Mouse (Mus musculus) lung, postnatal 25 days (tissue): ENCODE data around the gene Ldlrad3.
A peak's percentile ranks its signal among the peaks of the same experiment; 100 is the strongest.

Experiments used
- DNase-seq: peaks from one replicate; pipeline ENCODE4 v3.0.0; 2022; ENCODE audit warnings: low spot score

The Ldlrad3 gene

DNA sequence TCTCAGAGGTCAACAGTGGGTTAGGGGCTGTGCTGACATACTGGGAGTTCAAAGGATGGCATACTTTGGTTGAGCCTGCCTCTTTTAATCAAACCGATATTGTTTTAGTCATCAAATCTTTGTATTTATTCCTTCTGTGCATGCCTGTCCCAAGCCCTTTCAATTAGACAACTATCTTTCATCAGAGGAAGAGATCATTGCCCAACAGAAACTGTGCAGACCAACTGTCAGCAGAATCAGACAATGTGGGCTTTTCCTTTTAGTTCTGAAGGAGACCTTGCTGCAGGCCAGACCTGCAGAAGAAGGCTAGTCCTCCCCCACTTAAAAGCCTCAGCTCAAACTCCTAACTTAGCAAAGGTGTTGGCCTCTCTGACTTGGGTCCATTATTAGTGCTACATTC lies 41.9 kb downstream of the Ldlrad3 start:
- DNase-seq = no peak

DNA sequence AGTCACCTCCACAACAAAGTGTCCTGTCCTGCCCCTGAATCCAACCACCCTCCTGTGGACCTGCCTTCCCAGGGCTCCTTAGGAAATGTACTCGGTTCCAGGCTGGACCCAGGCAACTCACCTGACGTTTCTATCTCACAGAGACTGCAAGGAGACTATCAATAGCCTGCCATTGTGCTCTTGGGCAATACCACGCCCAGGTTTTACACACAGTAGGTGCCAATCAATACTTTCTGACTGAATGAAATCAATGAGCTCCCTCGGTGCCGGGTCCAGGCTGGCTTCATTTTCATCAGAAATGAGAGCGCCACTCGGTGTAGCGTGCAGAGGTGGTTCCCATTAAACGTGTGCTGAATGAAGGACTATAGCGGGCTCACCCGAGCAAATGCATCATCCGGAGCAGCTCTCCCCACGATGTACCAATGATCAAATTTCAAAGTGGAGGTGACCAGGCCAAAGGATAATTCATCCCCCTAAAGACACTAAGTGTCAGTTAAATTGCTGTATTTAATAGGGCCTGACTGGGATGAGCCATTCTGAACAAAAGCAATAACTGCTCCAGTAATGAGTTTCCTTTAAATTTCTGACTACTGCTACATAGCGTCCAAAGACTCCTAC lies 43.4 kb downstream of the Ldlrad3 start:
- DNase-seq = no peak

DNA sequence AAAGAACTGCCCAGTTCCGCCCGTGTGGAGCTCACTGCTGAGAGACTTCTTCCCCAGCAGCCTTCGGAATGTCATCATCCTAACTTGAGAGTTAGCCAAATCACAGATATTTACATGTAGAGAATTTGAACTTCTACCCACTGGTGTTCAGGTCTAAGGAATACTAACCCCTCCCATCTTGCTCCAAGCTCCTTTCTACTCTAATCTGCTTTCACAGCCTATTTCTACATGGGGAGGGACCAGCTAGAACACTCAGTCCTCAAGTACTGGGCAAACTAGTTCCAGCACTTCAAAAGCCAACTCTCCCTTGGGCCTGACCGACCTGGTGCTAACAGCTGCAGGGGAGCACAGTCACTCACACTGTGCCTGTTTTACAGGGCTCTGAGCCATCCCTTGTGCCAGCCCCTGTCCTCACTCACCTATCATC lies 44.0 kb downstream of the Ldlrad3 start:
- DNase-seq = peak; percentile 87

DNA sequence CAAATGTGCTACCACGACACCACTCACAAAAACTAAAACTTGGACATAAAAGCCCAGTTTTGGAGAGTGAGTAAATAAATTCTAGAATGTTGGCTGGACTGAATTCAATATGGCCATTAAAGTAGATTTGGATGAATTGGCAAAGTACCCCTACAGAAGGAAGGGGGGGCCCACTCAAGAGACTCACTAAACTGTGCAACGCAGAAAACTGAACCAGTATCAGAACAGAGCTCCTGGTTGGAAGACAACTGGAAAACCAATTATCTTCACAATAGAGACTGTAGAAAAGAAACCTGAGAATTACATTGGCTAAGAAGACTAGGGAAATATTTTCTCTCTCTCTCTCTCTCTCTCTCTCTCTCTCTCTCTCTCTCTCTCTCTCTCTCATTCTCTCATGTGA lies 45.0 kb downstream of the Ldlrad3 start:
- no peak for DNase-seq

DNA sequence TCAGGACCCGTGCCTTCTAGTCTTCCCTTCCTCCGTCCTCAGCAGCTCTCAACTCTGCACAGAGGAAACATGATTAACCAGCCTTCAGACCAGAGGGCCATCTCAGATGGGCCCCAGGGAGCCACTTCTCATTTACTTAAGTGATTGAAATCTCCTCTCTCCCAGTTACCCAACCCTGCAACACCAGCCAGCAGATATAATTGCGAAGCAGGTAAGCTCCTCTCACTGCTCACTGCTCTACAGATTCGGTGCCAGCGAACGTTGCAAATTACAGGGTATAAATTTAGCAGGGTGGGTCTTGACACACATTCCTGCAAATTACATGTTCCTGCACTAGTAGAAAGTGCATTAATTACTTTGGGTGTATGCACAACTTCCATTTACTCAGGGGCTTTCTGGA lies 48.3 kb downstream of the Ldlrad3 start:
- no peak for DNase-seq

DNA sequence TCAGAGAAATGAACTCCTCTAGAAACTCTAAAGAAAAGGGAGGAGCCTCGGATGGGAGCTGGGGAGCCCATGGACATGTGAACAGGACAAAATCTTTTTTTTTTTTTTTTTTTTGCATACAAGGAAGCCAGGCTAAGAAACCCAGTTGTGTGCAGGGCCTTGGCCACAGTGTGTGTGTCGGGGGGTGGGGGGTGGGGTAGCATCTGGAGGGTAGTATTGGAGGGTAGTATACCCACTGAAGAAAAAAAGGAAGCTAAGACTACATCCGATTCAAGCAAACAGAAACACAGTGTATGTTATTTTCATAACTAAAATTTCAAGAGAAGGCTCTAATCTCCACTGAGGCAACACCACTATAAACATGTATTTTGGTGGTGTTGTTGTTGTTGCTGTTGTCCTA lies 50.0 kb downstream of the Ldlrad3 start:
- no peak for DNase-seq

DNA sequence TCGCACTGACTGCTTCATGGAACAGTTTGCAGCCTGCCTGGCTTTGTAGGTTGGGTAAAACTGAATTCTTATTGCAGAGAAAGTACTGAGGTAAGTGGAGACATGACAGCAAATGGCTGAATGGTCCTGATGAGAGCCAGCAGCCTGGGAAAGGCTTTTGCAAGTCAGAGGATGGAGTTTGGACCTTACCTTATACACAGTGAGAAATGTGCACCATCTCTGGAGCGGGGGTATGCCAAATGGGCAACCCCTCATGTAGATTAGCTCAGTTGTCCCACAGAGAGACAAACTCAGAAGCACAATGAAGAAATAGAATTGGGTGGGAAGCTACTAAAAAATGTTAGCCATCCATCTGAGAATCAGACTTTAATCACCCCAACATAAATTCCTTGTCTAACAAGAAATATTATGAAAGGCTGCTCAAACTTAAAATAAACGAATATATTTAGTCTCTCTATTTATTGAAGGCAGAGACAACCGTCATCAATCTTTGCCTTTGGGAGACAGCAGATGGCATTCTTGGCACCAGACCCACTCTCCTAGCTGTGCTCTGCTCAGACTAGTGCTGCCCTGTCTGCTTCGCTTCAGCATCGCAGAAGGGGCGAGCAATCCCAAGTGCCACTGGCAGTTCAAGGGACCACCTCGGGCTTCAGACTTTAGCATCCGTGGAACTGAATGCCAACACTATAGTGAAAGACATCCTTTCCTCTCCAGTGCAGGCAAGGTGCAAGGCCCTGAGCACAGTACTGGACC lies 51.5 kb downstream of the Ldlrad3 start:
- DNase-seq = no peak

DNA sequence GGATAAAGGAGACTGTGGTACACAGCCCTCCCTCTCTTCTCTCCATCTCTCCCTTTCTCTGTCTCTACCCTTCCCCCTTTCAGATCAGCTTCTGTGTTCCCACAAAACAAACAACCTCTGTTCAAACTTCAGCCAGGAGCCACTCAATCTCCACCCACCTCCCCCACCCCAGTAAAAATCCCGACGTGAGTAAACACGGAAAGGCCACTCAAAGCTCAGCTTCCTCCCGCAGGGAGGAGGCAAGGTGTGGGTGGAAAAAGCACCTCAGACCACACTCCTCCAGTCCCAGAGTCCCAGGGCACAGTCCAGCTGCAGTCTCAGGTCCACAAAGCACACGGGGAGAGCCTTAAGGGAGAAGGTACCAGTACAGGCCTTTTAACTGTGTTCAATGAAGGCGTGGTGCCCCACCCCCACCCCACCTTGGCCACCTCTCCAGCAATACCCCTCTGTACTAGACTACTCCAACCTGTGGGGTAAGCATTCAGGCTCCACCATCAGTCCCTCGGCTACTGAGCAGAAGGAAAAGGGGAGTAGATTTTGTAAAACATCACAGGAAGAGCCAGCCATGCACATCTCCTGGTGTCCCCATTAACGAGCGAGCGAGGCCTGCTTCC lies 53.1 kb downstream of the Ldlrad3 start:
- DNase-seq = peak; percentile 54

DNA sequence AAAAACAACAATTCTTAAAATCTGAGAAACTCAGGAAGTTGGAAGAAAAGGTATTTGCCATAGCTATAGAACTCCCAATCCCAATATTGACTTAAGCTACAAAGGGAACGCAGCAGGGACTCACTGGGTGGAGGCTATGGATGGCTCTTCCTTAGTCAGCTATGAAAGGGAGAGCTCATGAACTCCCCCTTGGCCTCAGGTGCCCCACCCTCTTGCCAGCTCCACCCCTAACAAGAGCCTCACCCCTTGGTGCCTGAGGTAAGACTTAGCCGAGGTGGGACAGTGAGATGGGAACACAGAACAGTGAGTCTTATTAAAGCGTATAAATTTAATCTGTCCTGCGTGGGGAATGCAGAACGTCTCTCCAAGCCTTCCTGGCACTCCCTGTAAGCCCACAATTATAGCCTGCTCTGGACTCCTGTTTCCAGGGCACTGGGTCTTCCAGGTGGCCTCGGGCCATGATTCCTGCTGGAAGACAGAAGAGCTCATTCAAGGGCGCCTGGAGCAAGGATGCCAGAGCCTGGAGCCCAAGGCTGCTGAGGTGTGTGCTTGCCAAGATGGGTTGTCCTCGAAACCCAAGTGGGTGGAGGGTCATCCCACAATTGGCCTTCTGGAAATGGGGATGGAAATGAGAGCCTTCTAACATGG lies 55.9 kb downstream of the Ldlrad3 start:
- DNase-seq = no peak

DNA sequence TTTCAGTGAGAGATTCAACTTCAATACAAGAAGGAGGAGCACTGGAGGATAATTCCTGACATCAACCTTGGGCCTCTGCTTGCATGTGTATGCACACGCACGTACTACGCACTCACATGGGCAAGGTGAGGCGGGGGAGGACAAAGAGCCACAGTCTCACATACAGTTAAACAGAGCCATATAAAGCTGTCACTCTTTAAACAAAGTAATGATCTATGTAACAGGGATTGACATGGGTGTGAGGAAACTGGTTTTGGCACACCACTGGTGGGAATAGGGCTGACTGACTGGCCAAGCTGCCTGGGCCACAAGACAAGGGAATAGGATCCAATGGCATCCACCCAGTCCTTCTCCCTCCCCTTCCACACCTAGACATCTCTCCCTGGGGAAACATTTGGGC lies 57.0 kb downstream of the Ldlrad3 start:
- DNase-seq = no peak

DNA sequence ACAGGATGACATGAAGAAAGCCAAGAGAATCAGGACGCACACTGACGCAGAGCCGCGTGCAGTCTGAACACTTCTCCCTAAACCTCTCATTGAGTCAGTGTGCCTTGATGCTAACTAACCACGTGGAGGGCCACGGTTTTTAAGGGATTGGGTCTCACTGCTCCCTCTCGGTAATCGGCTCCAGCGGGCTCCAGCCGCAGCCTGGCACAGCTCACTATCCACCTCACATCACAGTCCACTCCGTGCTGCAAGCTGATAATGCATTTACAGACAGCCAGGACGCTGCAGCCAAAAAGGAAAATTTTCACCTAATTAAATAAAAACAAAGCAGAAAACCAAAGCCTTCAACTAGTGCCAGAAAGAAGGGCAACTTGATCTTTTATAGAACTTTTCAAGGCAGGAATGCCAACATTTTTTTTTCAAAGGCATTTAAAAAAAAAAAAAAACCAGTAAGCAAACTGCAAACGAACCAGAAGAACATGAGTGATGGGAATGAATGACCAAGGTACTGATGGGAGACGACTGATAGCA lies 57.6 kb downstream of the Ldlrad3 start:
- no peak for DNase-seq

DNA sequence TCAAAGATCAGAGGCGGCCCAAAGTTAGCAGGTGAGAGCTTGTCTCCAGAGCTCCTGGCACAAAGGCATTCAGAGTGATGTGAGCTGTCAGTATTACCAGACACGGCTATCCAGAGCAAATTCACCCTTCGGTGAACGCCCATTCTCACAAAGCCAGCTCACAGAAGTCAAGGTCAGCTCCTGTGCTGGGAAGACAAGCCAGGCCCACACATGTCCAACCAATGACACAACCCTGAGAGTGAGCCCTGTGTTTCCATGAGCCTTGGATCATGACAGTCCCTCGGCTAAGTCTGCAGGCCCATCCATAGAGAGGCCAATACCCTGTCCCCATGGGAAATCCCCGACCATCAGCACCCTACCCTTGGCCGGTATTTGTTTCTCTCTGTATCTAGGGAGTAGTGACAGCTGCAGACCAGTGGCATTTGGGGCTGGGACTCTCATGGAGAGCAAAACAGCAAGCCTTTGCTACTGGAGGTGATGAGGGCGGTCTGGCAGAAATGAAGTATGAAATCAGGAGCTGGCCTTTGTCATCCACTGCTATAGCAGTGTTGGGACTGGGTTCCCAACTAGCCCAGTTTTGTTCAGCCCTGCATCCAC lies 58.3 kb downstream of the Ldlrad3 start:
- no peak for DNase-seq

DNA sequence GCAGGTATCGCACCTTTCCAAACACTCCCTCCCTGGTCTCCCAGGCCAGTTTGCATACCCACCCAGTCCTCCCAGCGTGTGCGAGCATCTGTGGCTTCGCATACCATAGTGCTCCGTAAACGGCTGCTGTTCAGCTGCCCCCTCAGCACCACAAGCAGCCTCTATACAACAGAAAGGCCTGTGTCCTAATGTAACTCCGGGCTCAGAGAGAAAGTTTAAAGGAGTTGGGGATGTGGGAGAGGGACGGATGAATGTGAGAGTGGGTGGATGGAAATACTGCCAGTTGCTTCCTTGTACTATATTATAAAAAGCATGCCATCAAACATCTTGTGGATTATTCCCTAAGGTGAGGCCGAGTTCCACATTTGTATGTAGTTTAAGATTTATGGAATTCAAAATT lies 59.0 kb downstream of the Ldlrad3 start:
- no peak for DNase-seq

DNA sequence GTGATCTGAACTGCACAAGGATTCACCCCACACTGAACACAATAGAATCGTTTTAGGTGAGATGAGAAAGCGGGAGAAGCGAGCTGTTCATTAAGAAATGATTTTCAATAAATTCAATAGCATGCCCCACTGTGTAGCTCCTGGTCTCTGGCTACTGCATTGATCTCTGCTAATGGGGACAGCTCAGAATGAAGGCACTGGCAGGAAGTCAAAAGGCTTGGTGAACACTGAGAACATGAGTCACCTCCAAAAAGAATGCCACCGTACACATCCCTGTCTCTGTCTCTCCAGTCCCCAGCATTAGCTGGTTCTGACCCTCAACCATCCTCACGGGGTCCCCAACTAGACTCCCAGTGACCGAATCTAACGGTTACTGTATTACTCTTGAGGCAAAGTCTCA lies 60.1 kb downstream of the Ldlrad3 start:
- no peak for DNase-seq

DNA sequence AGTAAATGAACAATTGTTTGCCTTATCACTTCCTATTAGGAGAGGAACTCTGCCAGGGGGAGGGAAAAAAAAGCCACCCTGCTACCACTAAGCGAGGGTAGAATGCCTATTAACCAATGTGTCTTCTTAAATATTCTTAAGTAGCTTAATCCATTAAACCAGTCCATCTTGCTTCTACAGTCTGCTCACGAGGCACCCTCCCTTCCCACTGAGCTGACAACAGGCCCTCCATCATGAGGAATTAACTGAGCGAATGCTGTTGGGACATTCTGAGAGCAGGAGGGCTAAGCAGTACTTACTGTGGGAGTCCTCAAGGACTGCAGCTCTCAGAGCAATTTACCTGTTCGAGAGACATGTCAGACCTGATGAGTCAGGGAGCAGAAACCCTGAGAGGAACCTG lies 61.1 kb downstream of the Ldlrad3 start:
- no peak for DNase-seq

DNA sequence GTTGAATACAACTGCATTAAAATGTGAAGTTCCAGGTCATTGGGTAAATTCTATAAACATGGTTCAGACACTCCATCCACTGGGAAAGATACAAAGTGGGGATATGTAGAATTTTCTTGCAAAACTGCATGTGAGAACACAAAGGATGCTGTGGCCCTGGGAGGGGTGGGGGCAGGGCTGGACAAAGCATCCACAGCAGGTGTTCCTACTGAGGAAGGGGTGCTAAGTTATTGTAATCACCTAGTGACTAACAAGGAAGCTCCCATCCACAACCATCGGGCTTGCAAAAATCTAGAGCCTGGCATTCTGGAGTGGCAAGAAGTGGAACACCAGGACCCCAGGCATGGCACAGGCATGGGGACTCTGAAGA lies 64.1 kb downstream of the Ldlrad3 start:
- DNase-seq = no peak

DNA sequence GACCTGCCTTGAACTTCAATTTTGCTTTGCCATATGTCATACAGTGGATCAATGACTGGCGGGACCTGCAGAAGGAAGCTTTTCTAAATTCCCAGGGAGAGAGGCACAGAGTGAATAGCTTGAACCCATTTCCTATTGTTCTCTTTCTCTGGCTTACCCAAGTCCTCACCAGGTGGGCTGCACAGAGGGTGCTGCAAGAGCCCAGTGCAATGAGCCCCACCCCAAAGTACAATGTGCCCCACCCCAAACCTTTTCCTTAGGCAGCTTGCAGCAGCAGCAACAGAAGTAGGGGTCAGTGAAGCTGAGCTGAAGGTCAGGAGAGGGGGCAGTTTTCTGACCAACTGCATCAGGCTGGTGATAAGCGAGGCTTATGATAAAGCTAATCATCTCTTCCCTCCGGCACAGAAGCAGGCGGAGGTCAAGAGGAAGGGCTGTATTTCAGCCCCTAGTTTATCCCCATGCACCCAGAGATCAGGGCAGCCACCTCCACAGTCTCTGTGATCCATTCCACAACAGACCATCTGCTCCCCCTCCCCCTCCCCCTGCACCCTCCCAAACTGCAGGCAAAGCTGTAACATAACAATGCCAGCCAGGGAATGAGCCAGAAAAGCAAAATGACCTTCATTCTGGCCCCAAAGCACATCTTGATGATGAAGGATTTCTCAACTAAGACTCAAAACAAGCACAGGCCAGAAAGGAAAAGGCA lies 64.6 kb downstream of the Ldlrad3 start:
- no peak for DNase-seq

DNA sequence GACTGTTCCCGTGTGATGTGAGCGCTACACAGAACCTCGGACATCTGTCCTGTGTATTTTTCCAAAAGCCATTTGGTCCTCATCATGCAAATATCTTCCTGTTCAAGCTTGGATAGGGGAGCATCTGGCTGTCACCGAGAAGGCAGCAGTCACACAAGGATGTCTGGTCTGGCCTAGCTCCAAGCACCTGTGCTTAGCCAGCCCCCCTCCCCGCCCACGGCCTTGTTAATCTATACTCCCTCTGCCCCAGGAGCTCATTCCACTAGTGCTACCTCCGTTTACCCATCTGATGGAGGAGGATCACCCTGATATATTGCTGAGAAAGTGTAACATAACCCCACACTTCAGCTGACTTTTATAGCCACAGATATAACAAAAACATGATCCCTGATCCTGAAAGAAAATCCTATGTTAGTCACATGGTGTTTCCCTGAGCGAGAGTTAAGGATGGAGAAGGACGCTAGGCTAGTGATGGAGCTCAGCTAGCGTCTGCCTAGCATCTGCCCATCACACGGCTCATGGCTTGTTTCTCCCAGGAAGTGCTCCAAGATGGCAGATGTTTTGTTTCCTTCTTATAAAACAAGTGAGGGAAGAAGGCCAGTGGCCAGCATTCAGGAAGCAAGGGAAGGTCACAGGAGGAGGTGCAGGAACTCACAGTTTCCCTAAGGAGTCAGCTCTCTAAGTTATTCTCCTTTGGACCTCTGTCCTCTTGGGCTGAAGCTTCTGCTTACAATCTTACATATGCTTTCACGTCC lies 66.3 kb downstream of the Ldlrad3 start:
- no peak for DNase-seq

DNA sequence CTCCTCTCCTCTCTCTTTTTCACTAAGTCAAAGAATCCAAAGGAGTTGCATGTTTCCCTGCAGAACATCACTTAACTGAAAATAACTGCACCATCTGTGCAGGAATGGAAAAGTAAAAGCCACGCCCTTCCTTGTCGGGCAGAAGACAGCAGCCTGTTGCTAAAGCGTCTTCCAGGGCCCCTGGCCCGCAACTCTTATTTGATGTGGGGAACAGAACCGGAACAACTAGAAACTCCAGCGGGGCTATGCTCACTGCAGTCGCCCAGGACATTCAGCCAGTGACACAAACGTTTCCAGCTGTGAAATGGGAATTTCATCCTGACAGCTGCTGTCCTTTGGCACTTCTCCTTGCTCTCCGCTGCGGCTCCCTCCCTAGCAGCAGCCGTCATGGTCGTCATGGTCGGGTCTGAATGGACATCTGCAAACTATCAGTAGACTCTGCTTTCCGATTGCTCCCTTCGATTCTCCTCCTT lies 67.2 kb downstream of the Ldlrad3 start:
- DNase-seq = no peak

DNA sequence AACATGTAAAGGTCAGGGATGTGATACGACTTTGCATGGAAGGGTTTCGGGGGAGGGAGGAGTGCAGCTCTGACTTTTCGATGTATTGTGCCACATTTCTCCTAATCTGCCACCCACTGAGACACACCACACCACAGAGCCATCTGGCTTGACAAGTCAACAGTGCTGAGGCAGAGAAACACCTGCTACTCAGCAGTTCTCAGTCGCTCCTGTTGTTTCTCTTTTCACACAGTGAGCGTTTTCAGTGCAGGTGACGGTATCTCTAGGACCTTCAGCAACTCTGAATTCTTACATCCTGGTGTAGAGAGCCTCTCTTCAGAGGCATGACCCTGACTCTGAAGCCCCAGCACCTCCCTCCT lies 68.8 kb downstream of the Ldlrad3 start:
- no peak for DNase-seq
